ENCODE assay signal across 8 mouse cellular contexts in the genomic region with DNA sequence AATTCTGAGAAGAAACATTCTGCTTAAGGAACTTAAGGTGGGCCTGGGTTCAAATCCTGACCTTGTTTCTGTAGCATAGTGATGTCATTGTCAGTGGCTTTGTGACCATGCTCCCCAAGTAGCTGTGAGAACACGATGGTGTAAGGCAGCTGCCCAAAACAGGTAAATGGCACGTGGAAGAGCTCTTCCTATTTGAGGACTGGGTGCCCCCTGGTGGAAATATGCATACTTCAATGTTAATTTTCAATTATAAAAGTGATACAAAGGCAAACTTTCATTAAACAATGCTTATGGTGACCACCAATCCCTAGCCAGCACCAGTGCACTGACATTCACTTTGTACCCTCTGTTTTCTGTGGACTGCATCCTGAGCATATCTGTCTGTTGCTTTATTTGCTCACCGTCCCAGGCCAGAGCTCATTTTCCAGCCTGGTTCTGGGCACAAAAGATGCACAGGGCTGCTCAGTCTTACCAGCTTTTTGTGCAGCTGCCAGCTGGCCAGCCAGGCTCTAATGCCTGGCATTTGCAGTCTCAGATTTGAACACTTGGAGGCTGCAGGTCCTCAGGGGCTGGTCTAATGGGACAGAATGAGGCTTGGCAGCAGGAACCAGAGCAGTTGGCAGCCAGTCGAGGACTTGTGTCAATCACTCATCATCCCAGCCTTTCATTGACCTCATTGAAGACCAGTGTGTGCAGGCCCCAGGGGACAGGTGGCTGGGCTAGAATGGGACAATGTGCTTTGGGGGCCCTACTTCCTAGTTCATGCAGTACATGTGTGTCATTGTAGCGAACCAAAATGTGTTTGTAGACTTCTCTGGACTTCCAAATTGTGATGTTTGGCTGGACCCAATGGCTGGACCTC. TPM values are rescaled to one million over a fixed set of nuclear protein-coding genes. Genes with fewer than 3 reads are reported as not detected.
DNase-seq lines count a peak whose midpoint lies in the region; TF ChIP-seq lines count a peak whose summit lies in the region.

No protein-coding gene starts in this region.

- no peak overlapping the region for H3K4me3 ChIP-seq in lung, adult 2 months (replicated peaks; ENCODE audit: extremely low read depth, low read depth, low read length)

- peak; percentile 58 for DNase-seq in gastrocnemius, adult 18-20 months (ENCODE audit: low spot score)
- DNase-seq in gastrocnemius, postnatal 25 days, result no peak
- peak; percentile 33 for DNase-seq in lung, postnatal 10 days
- no peak for DNase-seq in lung, adult 2 months
- DNase-seq in c-Kit-positive CD71-positive TER-119-negative erythroid progenitor cells, embryonic 14.5 days (ENCODE audit: low read depth), result peak; percentile 28
- DNase-seq in induced T-regulatory cell, adult 2 months (ENCODE audit: low read depth), result peak; percentile 55
- no peak for DNase-seq in frontal cortex, postnatal 14 days (ENCODE audit: low spot score in 2 of 2)
- DNase-seq in ovary, postnatal 14 days (ENCODE audit: low spot score), result no peak

- WGBS in lung, adult 2 months, result 51% methylated on average over 5 of the region's 5 CpGs

- no peak; the same call in 1 of the 2 replicates for TF ChIP-seq CTCF in lung, adult 2 months (IDR thresholded peaks at IDR 0.05; ENCODE audit: insufficient read depth, low read length)

- H3K4me1 ChIP-seq in lung, adult 2 months (ENCODE audit: control insufficient read depth, insufficient read depth, low read length), result no peaks in the 10 kb centered on the region

- no peak for TF ChIP-seq POLR2A in lung, adult 2 months (IDR thresholded peaks at IDR 0.05; ENCODE audit: borderline replicate concordance, extremely low read depth, low read depth, low read length)

RNA-seq across cellular contexts. Expression of a gene that starts 6.4 kb away (rescaled TPM):
- total RNA-seq in gastrocnemius, adult 18-20 months (2021), result 10 to 100 TPM; 65.5 to 99.9 TPM
- total RNA-seq in gastrocnemius, postnatal 25 days (2021), result 1 to 10 TPM; 1.3 to 1.5 TPM
- polyA plus RNA-seq in lung, adult 2 months (2012; rRNA removed), result 3.6 and 5.9 TPM in 2 replicates

Comparison
In these comparisons a context has a peak if more than half of its experiments do, and no peak if none do; other contexts are left out.
1. DNase-seq: peak in gastrocnemius, adult 18-20 months (single experiment), lung, postnatal 10 days (single experiment), c-Kit-positive CD71-positive TER-119-negative erythroid progenitor cells, embryonic 14.5 days (single experiment) and induced T-regulatory cell, adult 2 months (single experiment); none in gastrocnemius, postnatal 25 days (single experiment), lung, adult 2 months (single experiment), frontal cortex, postnatal 14 days (0 of 2) and ovary, postnatal 14 days (single experiment).
2. RNA of a gene that starts 6.4 kb away (total RNA-seq): 65.5 to 99.9 TPM in gastrocnemius, adult 18-20 months; 1.3 to 1.5 TPM in gastrocnemius, postnatal 25 days; every median in the first group is over 10 times any median in the second.